Mouse (Mus musculus): ENCODE data around the gene AI481877. TPM values are rescaled to one million over a fixed set of nuclear protein-coding genes. Genes with fewer than 3 reads are reported as not detected.

AI481877 gene
- not detected in 2 replicates for polyA plus RNA-seq (2012; ENCODE audit: low replicate concordance)

GRCm38 (mm10) chr4:59138507-59139033, at the start of gene AI481877:
AI481877 (minus strand) TSS chr4:59138983.

DNA sequence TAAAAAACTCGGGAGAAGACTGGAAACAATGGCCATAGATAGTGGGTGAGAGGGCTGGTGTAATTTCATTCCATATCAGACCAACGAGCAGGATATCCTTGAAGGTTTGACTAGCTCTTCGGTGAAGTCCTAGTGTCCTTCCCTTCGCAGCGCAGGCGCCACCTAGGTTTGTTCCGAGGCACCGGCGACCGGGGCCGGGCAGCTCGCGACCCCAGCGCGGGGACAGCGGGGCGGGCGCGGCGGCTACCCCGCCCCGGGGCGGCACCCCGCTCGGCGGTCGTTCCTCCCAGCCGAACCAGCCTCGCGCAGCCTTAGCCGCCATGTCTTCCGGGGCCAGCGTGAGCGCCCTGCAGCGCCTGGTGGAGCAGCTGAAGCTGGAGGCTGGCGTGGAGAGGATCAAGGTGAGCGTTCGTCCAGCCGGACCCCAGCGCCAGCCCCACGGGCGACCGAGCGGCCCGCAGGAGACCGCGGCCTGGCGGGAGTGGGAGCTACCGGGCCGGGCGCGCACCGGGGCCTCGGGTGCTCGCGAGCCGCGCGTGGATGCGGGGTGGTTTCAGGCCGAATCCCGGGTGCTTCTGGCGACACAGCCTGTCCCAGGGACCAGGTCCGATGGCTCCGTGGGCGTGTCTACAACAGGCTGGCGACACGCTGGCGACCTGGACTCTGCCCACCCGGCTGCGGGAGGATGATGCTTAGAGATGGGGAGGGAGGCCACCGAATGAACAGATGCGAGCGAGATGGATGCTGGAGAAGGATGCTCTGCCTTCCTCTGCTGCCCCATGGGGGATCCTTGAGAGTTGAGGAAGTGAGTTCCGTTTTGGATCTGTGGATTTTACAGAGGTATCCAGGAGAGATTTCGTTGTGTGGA, 103.6 kb downstream of the AI481877 start, which contains the start of gene Gng10:
Gng10 (plus strand) TSS at position 171 of the 868 bp plus-strand sequence.

GRCm38 (mm10) chr4:59002948-59003805, 135.6 kb downstream of the AI481877 start, which contains the start of gene Gm20503:
Gm20503 (plus strand) TSS chr4:59003210.

DNA sequence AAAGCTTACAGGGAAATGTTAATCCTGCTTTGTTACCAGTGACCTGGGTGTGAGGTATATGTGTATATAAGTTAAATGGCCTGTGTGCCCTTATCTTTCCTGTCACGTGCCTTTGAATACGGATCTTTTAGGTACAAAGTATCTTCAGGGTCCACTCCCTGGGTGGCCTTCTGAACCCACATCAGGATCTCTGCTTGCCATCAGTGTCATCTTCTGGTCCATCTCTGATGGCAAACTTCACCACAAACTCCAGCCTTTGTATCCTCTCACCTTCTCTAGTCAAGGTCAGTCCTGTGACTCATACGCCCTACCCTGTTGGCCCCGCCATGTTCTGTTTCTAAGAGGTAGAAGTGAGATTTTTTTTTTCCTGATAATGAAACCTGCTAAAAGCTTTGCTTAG, 144.0 kb downstream of the AI481877 start, which contains the start of gene Dnajc25:
Dnajc25 (plus strand) TSS at position 301 of the 400 bp plus-strand sequence.

Other genes with a start within 250 kb of the AI481877 start
- gene Ecpas, start 226.2 kb downstream of the AI481877 start, polyA plus RNA-seq (2012; ENCODE audit: low replicate concordance) = 28.2 and 55.2 TPM in 2 replicates
- not detected in 2 replicates for gene Zkscan16, start 195.4 kb downstream of the AI481877 start, polyA plus RNA-seq (2012; ENCODE audit: low replicate concordance)
- gene Ptgr1, start 151.9 kb downstream of the AI481877 start, polyA plus RNA-seq (2012; ENCODE audit: low replicate concordance) = 0.10 TPM in 1 of 2 replicates, not detected in the other
- 2.9 and 4.5 TPM in 2 replicates for gene Dnajc25, start 143.9 kb downstream of the AI481877 start, polyA plus RNA-seq (2012; ENCODE audit: low replicate concordance)
- gene Gm20503, start 135.8 kb downstream of the AI481877 start, polyA plus RNA-seq (2012; ENCODE audit: low replicate concordance) = 2.9 and 4.6 TPM in 2 replicates
- gene Gng10, start 103.9 kb downstream of the AI481877 start, polyA plus RNA-seq (2012; ENCODE audit: low replicate concordance) = 14.5 and 20.5 TPM in 2 replicates
- 46.7 and 48.1 TPM in 2 replicates for gene Ugcg, start 50.3 kb upstream of the AI481877 start, polyA plus RNA-seq (2012; ENCODE audit: low replicate concordance)